Mouse (Mus musculus) neural tube, embryonic 12.5 days (tissue): ENCODE measurements at regions not wholly inside any gene's neighbourhood (a gene's known extent, or its start where the extent isn't known, plus 50 kb on each side); places are given as distances from the start of the nearest gene placed in this dataset.
A peak's percentile ranks its signal among the peaks of the same experiment; 100 is the strongest.

Experiments used
- ATAC-seq: fragments of 200-750 bp; cut with Nextera tagmentation; 2 replicates; pipeline ENCODE4 v1.8.0; 2017; ENCODE audit warnings: low read depth, mild to moderate bottlenecking, moderate TSS enrichment, moderate library complexity; ENCODE audit not compliant: low FRiP score
- H3K27ac ChIP-seq: fragments of 300-500 bp; sonication (generic); 2 replicates; pipeline ENCODE4 v1.5.1; 2016
- H3K27me3 ChIP-seq: fragments of 300-500 bp; sonication (generic); replicated peaks from 2 replicates; pipeline ENCODE4 v1.6.1; 2016; ENCODE audit warnings: mild to moderate bottlenecking
- H3K36me3 ChIP-seq: fragments of 300-500 bp; sonication (generic); 2 replicates; pipeline ENCODE4 v1.6.1; 2016; ENCODE audit warnings: mild to moderate bottlenecking
- H3K4me1 ChIP-seq: fragments of 300-500 bp; sonication (generic); 2 replicates; pipeline ENCODE4 v1.6.1; 2016
- H3K4me2 ChIP-seq: fragments of 300-500 bp; sonication (generic); replicated peaks from 2 replicates; pipeline ENCODE4 v1.6.1; 2016; ENCODE audit warnings: mild to moderate bottlenecking
- H3K4me3 ChIP-seq: fragments of 300-500 bp; sonication (generic); 2 replicates; pipeline ENCODE4 v1.5.1; 2016
- H3K9ac ChIP-seq: fragments of 300-500 bp; sonication (generic); 2 replicates; pipeline ENCODE4 v1.6.1; 2016; ENCODE audit warnings: mild to moderate bottlenecking
- H3K9me3 ChIP-seq: fragments of 300-500 bp; sonication (generic); 2 replicates; pipeline ENCODE4 v1.6.1; 2016; ENCODE audit warnings: mild to moderate bottlenecking
- WGBS: fragments of 180-500 bp; shearing (Covaris S2); methylation state at CpG from one replicate; pipeline ENCODE4 v1.1.7; 2016; 5-methylcytosine and 5-hydroxymethylcytosine counted together

- Histone ChIP-seq H3K4me1 (no peaks in the 10 kb centered on the region), H3K9ac (no peak overlapping the region), H3K27me3 (no peaks in the 10 kb centered on the region), H3K9me3 (no peaks in the 10 kb centered on the region), H3K27ac (no peak overlapping the region), H3K36me3 (no peaks in the 10 kb centered on the region), H3K4me3 (no peak overlapping the region), H3K4me2 (no peak overlapping the region)
- 65% methylated on average over 1 of the region's 1 CpGs for WGBS
- ATAC-seq: no peak
These were observed 441.7 kb downstream of the Ipmk start for GRCm38 (mm10) chr10:71789241-71789640.

- Histone ChIP-seq H3K4me2 (no peak overlapping the region), H3K4me3 (no peak overlapping the region), H3K4me1 (no peaks in the 10 kb centered on the region), H3K9ac (no peak overlapping the region), H3K36me3 (no peaks in the 10 kb centered on the region), H3K9me3 (no peaks in the 10 kb centered on the region), H3K27ac (no peak overlapping the region), H3K27me3 (no peaks in the 10 kb centered on the region)
- ATAC-seq: no peak
- WGBS: 80% methylated on average over 1 of the region's 1 CpGs
These were observed 442.4 kb downstream of the Ipmk start for GRCm38 (mm10) chr10:71789936-71790335.

DNA sequence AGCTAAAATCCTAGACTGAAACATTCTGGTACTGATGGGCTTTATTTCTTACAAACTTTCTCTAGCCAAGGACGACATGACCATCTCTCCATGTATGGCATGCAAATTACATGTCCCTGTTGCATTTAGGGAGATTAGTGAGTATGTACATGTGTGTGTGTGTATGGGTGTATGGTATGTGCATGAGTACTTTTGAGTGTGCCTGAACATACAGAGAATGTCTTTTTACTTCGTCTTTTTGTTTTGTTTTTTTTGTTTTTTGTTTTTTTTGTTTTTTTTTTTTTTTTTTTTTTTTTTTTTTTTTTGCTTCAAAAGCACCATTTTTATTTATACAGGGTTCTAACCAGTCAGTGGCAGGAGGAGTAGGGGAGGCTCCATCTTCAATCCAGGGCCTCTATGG lies 451.1 kb downstream of the Ipmk start:
- WGBS: 87% methylated on average over 2 of the region's 2 CpGs
- H3K9me3 ChIP-seq: no peaks in the 10 kb centered on the region

DNA sequence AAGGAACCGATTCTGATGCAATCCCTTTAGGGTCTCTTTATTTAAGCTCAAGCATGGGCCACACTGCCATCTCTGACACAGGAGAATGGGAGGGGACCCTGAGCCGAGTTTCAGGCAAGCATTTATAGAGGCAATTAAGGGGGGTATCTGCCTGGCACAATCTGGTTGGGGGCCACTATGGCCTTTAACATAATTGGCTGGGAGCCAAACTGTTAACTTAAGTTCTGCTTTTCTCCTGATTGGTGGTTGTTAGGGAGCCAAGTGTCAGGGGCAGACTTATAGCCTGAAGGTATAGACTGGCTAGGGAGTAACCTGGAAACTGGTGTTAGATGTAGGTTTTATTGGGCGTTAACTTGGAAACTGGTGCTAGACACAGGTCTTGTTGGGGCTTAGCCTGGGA lies 454.9 kb downstream of the Ipmk start:
- Histone ChIP-seq H3K4me3 (no peak overlapping the region), H3K36me3 (no peaks in the 10 kb centered on the region), H3K4me1 (no peaks in the 10 kb centered on the region), H3K9me3 (no peaks in the 10 kb centered on the region), H3K27ac (no peak overlapping the region), H3K27me3 (no peaks in the 10 kb centered on the region), H3K4me2 (no peak overlapping the region), H3K9ac (no peak overlapping the region)
- no peak for ATAC-seq
- WGBS: 65% methylated on average over 3 of the region's 3 CpGs

More for the DNA sequence above, 451.1 kb downstream of the Ipmk start:
- Histone ChIP-seq H3K4me2 (no peak overlapping the region), H3K4me1 (no peaks in the 10 kb centered on the region), H3K36me3 (no peaks in the 10 kb centered on the region), H3K27ac (no peak overlapping the region), H3K27me3 (no peaks in the 10 kb centered on the region), H3K9ac (no peak overlapping the region), H3K4me3 (no peak overlapping the region)
- no peak for ATAC-seq

- Histone ChIP-seq H3K27ac (no peak overlapping the region), H3K9me3 (no peaks in the 10 kb centered on the region), H3K4me3 (no peak overlapping the region), H3K4me1 (no peaks in the 10 kb centered on the region), H3K9ac (no peak overlapping the region), H3K36me3 (no peaks in the 10 kb centered on the region), H3K4me2 (no peak overlapping the region), H3K27me3 (no peaks in the 10 kb centered on the region)
- WGBS: 76% methylated on average over 2 of the region's 2 CpGs
- ATAC-seq: no peak
These were observed 485.1 kb downstream of the Ipmk start for GRCm38 (mm10) chr10:71832633-71833032.

DNA sequence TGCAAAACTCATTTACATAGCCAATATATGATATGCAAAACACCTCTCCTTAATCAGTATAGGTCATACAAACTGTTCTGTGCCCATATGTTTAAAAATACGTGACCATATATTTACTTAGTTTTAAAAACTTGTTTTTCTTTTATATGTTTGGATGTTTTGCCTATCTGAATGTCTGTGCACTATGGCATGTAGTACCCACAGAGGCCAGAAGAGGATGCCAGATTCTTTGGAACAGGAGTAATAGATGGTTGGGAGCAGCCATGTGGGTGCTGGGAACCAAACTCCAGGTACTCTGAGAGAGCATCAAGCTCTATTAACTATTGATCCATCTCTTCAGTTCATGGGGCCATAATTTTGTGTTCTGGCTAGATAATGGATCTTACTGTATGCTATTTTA lies 487.5 kb downstream of the Ipmk start:
- Histone ChIP-seq H3K27ac (no peak overlapping the region), H3K36me3 (no peaks in the 10 kb centered on the region), H3K4me3 (no peak overlapping the region), H3K4me1 (no peaks in the 10 kb centered on the region), H3K27me3 (no peaks in the 10 kb centered on the region), H3K9ac (no peak overlapping the region), H3K9me3 (no peaks in the 10 kb centered on the region), H3K4me2 (no peak overlapping the region)
- WGBS: 73% methylated on average over 1 of the region's 1 CpGs
- no peak for ATAC-seq

GRCm38 (mm10) chr10:71857089-71857488 lies 509.5 kb downstream of the Ipmk start:
- no peak overlapping the region for H3K27ac ChIP-seq
- no peaks in the 10 kb centered on the region for H3K9me3 ChIP-seq
- no peak overlapping the region for H3K4me3 ChIP-seq
- WGBS: 82% methylated on average over 4 of the region's 4 CpGs
- H3K4me2 ChIP-seq: 0 out of 2 replicates have a peak overlapping the region, but pooled peaks have one; percentile 12
- H3K9ac ChIP-seq: 0 out of 2 replicates have a peak overlapping the region, but pooled peaks have one; percentile 8
- no peak for ATAC-seq
- no peaks in the 10 kb centered on the region for H3K36me3 ChIP-seq
- H3K27me3 ChIP-seq: no peaks in the 10 kb centered on the region
- no peaks in the 10 kb centered on the region for H3K4me1 ChIP-seq

- peak; percentile 41; the same call in 1 of the 2 replicates for ATAC-seq
- Histone ChIP-seq H3K9ac (0 out of 2 replicates have a peak overlapping the region, but pooled peaks have one; percentile 8), H3K27me3 (no peaks in the 10 kb centered on the region), H3K9me3 (no peaks in the 10 kb centered on the region), H3K36me3 (no peaks in the 10 kb centered on the region), H3K4me3 (no peak overlapping the region), H3K27ac (no peak overlapping the region), H3K4me1 (no peaks in the 10 kb centered on the region), H3K4me2 (0 out of 2 replicates have a peak overlapping the region, but pooled peaks have one; percentile 12)
- 47% methylated on average over 8 of the region's 8 CpGs for WGBS
These were observed 510.0 kb downstream of the Ipmk start for GRCm38 (mm10) chr10:71857518-71857973.

DNA sequence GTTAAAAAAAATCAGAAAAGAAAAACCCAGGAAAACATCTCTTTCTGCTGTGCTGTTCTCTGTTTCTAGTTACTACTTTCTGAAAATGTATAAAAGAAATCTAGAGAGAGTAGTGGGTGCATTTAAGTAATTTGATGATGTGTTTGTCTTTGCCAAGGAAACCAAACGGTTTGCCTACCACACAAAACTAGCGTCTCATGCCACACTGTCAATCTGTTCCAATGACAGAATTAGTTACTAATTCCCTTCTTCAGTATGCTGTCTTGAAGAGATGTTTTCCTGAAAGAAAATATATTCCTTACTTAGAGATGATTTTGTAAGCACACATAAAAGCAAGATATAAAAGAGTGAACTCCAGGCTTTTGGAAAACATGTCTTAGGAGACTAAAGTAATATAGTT lies 546.2 kb downstream of the Ipmk start:
- 82% methylated on average over 2 of the region's 2 CpGs for WGBS
- Histone ChIP-seq H3K9ac (no peak overlapping the region), H3K4me2 (no peak overlapping the region), H3K27ac (no peak overlapping the region), H3K9me3 (no peaks in the 10 kb centered on the region), H3K27me3 (no peaks in the 10 kb centered on the region), H3K36me3 (no peaks in the 10 kb centered on the region), H3K4me3 (no peak overlapping the region), H3K4me1 (no peaks in the 10 kb centered on the region)
- no peak for ATAC-seq

- no peaks in the 10 kb centered on the region for H3K27me3 ChIP-seq
- H3K27ac ChIP-seq: no peak overlapping the region
- ATAC-seq: no peak
- H3K4me1 ChIP-seq: no peaks in the 10 kb centered on the region
- H3K4me3 ChIP-seq: no peak overlapping the region
- no peaks in the 10 kb centered on the region for H3K9me3 ChIP-seq
- H3K9ac ChIP-seq: no peak overlapping the region
- H3K36me3 ChIP-seq: no peaks in the 10 kb centered on the region
- 79% methylated on average over 4 of the region's 4 CpGs for WGBS
- no peak overlapping the region for H3K4me2 ChIP-seq
These were observed 557.5 kb downstream of the Ipmk start for GRCm38 (mm10) chr10:71905029-71905428.
